9 mouse cellular contexts compared by ENCODE assay signal in genomic region chr6:48725476-48725875, GRCm38 (mm10). TPM values are rescaled to one million over a fixed set of nuclear protein-coding genes. Genes with fewer than 3 reads are reported as not detected.
DNase-seq lines count a peak whose midpoint lies in the region; ATAC-seq and TF ChIP-seq lines count a peak whose summit lies in the region.
"Had no signal": no experiment of that assay in that cellular context is flagged by ENCODE, and none has a peak within 500 bp of the region (broad histone marks: within the 10 kb centered on the region; RNA-seq: fewer than 3 reads in every experiment).

No protein-coding gene starts in this region.

- H3K36me3 ChIP-seq in intestine, embryonic 14.5 days (ENCODE audit: control insufficient read depth, insufficient read depth, low read length) = no peaks in the 10 kb centered on the region
- no peaks in the 10 kb centered on the region for H3K36me3 ChIP-seq in intestine, postnatal 0 days (ENCODE audit: control insufficient read depth, insufficient read depth)
- no peaks in the 10 kb centered on the region for H3K36me3 ChIP-seq in kidney, adult 2 months (ENCODE audit: control insufficient read depth, insufficient read depth, low read length)

- no peak for TF ChIP-seq CTCF in intestine, postnatal 0 days (IDR thresholded peaks at IDR 0.05; ENCODE audit: low read depth)
- TF ChIP-seq CTCF in brain, embryonic 14.5 days (IDR thresholded peaks at IDR 0.05; ENCODE audit: borderline replicate concordance, extremely low read depth, insufficient read depth, insufficient read length) = no peak
- TF ChIP-seq CTCF in kidney, adult 2 months (conservative IDR thresholded peaks at IDR 0.05; ENCODE audit: insufficient read depth, insufficient read length, low read depth, low read length) = no peak

- no peak for TF ChIP-seq POLR2A in brain, embryonic 14.5 days (IDR thresholded peaks at IDR 0.05; ENCODE audit: borderline replicate concordance, extremely low read depth, insufficient read depth, insufficient read length, poor library complexity, severe bottlenecking)
- TF ChIP-seq POLR2A in kidney, adult 2 months (IDR thresholded peaks at IDR 0.05; ENCODE audit: low read depth, low read length) = no peak

- H3K4me1 ChIP-seq in intestine, embryonic 14.5 days (replicated peaks; ENCODE audit: control insufficient read depth, insufficient read depth, low read length) = peaks cover 10% of the 10 kb centered on the region
- no peaks in the 10 kb centered on the region for H3K4me1 ChIP-seq in intestine, postnatal 0 days (replicated peaks; ENCODE audit: control insufficient read depth, insufficient read depth, low read length)
- peaks cover 5% of the 10 kb centered on the region; the same call in 1 of the 2 replicates for H3K4me1 ChIP-seq in kidney, adult 2 months (ENCODE audit: control insufficient read depth, insufficient read depth, low read length)

- H3K27ac ChIP-seq in intestine, embryonic 14.5 days (ENCODE audit: low read depth) = no peak overlapping the region
- no peak overlapping the region for H3K27ac ChIP-seq in intestine, postnatal 0 days (ENCODE audit: low read depth, low read length)
- H3K27ac ChIP-seq in kidney, adult 2 months (ENCODE audit: insufficient read depth, low read depth, low read length) = peak overlapping the region; percentile 89
- H3K27ac ChIP-seq: left cerebral cortex, adult 2 months had no signal

- no peaks in the 10 kb centered on the region for H3K27me3 ChIP-seq in intestine, embryonic 14.5 days (replicated peaks; ENCODE audit: control insufficient read depth, insufficient read depth, low read length)
- H3K27me3 ChIP-seq in intestine, postnatal 0 days (replicated peaks; ENCODE audit: control insufficient read depth, insufficient read depth, low read length) = no peaks in the 10 kb centered on the region
- H3K27me3 ChIP-seq in kidney, adult 2 months (replicated peaks; ENCODE audit: control insufficient read depth, insufficient read depth, low read length) = no peaks in the 10 kb centered on the region

- H3K9ac ChIP-seq in intestine, embryonic 14.5 days (ENCODE audit: low read length) = no peak overlapping the region
- no peak overlapping the region for H3K9ac ChIP-seq in intestine, postnatal 0 days (ENCODE audit: low read depth, low read length)

- DNase-seq in intestine, embryonic 14.5 days (ENCODE audit: low spot score) = no peak
- peak; percentile 70 for DNase-seq in brain, embryonic 14.5 days (ENCODE audit: low read depth)
- DNase-seq in kidney, adult 2 months = peak; percentile 96
- peak; percentile 82 to 86 for DNase-seq in natural killer cell, adult 2 months (ENCODE audit: low spot score in 2 of 2)
- no peak for DNase-seq in ovary, postnatal 36 days (ENCODE audit: low spot score)

- WGBS in intestine, embryonic 14.5 days = 0% methylated on average over 1 of the region's 1 CpGs
- 0% methylated on average over 1 of the region's 1 CpGs for WGBS in intestine, postnatal 0 days
- WGBS in kidney, adult 2 months = 0% methylated on average over 1 of the region's 1 CpGs

- no peak overlapping the region for H3K4me3 ChIP-seq in intestine, embryonic 14.5 days (ENCODE audit: low read depth, low read length)
- H3K4me3 ChIP-seq in intestine, postnatal 0 days (ENCODE audit: low read depth, low read length) = no peak overlapping the region
- no peak overlapping the region for H3K4me3 ChIP-seq in kidney, adult 2 months (ENCODE audit: insufficient read depth, low read depth, low read length)
- H3K4me3 ChIP-seq: left cerebral cortex, adult 2 months had no signal

- H3K9me3 ChIP-seq in intestine, embryonic 14.5 days (ENCODE audit: control insufficient read depth, low read length) = no peaks in the 10 kb centered on the region
- H3K9me3 ChIP-seq in intestine, postnatal 0 days (ENCODE audit: control insufficient read depth) = no peaks in the 10 kb centered on the region

- peak; percentile 40; the same call in 1 of the 2 replicates for ATAC-seq in intestine, embryonic 14.5 days (replicated peaks; ENCODE audit: low FRiP score, low TSS enrichment, low read depth)
- ATAC-seq in intestine, postnatal 0 days = no peak
- ATAC-seq in CD4-positive, CD25-positive, alpha-beta regulatory T cell, adult 4 months = peak; percentile 70
- no peak for ATAC-seq in erythroblast, adult 5-6 weeks (replicated peaks; ENCODE audit: low FRiP score, poor library complexity, severe bottlenecking)

- H3K4me2 ChIP-seq in intestine, embryonic 14.5 days (ENCODE audit: low read length) = no peak overlapping the region
- no peak overlapping the region for H3K4me2 ChIP-seq in intestine, postnatal 0 days (replicated peaks; ENCODE audit: low read depth)

RNA-seq across cellular contexts. Expression of gene Gimap7, which starts 7.1 kb away (rescaled TPM):
- 0.14 and 0.16 TPM in 2 replicates for polyA plus RNA-seq in intestine, embryonic 14.5 days (2014; fragmentation: Nextera tagmentation; extraction: Ambion mirVana)
- polyA plus RNA-seq in intestine, postnatal 0 days (2015; fragmentation: Nextera tagmentation; extraction: Ambion mirVana) = 0.09 and 0.16 TPM in 2 replicates
- polyA plus RNA-seq in CD4-positive, CD25-positive, alpha-beta regulatory T cell, adult 4 months (2017; shearing (Covaris generic)) = 100 to 1,000 TPM; 600 to 617 TPM
- polyA plus RNA-seq in brain, embryonic 14.5 days (2012; rRNA removed) = not detected in 2 replicates
- polyA plus RNA-seq in kidney, adult 2 months (2012; rRNA removed) = 0.20 and 0.97 TPM in 2 replicates
- not detected in 2 replicates for total RNA-seq in erythroblast, adult 5-6 weeks (2015; ENCODE audit: low replicate concordance)
- 2.6 TPM in 1 of 2 replicates, not detected in the other for total RNA-seq in erythroblast, adult 5-6 weeks (2017; ENCODE audit: low replicate concordance)
- total RNA-seq: left cerebral cortex, adult 2 months had no signal

RNA-seq across cellular contexts. Expression of gene Gm28053, which starts 7.1 kb away (rescaled TPM):
- 1.4 and 4.9 TPM in 2 replicates for polyA plus RNA-seq in intestine, embryonic 14.5 days (2014; fragmentation: Nextera tagmentation; extraction: Ambion mirVana)
- 1.3 and 2.3 TPM in 2 replicates for polyA plus RNA-seq in intestine, postnatal 0 days (2015; fragmentation: Nextera tagmentation; extraction: Ambion mirVana)
- polyA plus RNA-seq in CD4-positive, CD25-positive, alpha-beta regulatory T cell, adult 4 months (2017; shearing (Covaris generic)) = 10 to 100 TPM; 62.5 to 69.5 TPM
- 0.40 TPM in 1 of 2 replicates, not detected in the other for polyA plus RNA-seq in brain, embryonic 14.5 days (2012; rRNA removed)
- polyA plus RNA-seq in kidney, adult 2 months (2012; rRNA removed) = not detected in 2 replicates
- not detected in 2 replicates for total RNA-seq in erythroblast, adult 5-6 weeks (2015; ENCODE audit: low replicate concordance)
- 1.8 TPM in 1 of 2 replicates, not detected in the other for total RNA-seq in erythroblast, adult 5-6 weeks (2017; ENCODE audit: low replicate concordance)

RNA-seq across cellular contexts. Expression of gene Gimap1, which starts 13.4 kb away (rescaled TPM):
- polyA plus RNA-seq in intestine, embryonic 14.5 days (2014; fragmentation: Nextera tagmentation; extraction: Ambion mirVana) = 21.0 and 23.8 TPM in 2 replicates
- polyA plus RNA-seq in intestine, postnatal 0 days (2015; fragmentation: Nextera tagmentation; extraction: Ambion mirVana) = 15.2 and 17.8 TPM in 2 replicates
- polyA plus RNA-seq in CD4-positive, CD25-positive, alpha-beta regulatory T cell, adult 4 months (2017; shearing (Covaris generic)) = 100 to 1,000 TPM; 342 to 402 TPM
- 1.0 and 2.2 TPM in 2 replicates for polyA plus RNA-seq in brain, embryonic 14.5 days (2012; rRNA removed)
- polyA plus RNA-seq in kidney, adult 2 months (2012; rRNA removed) = 8.3 and 10.0 TPM in 2 replicates
- total RNA-seq in erythroblast, adult 5-6 weeks (2015; ENCODE audit: low replicate concordance) = 5.0 TPM in 1 of 2 replicates, not detected in the other
- 0.17 and 1.1 TPM in 2 replicates for total RNA-seq in erythroblast, adult 5-6 weeks (2017; ENCODE audit: low replicate concordance)

RNA-seq across cellular contexts. Expression of gene Gimap6, which starts 17.5 kb away (rescaled TPM):
- 22.8 and 24.3 TPM in 2 replicates for polyA plus RNA-seq in intestine, embryonic 14.5 days (2014; fragmentation: Nextera tagmentation; extraction: Ambion mirVana)
- polyA plus RNA-seq in intestine, postnatal 0 days (2015; fragmentation: Nextera tagmentation; extraction: Ambion mirVana) = 13.6 and 15.8 TPM in 2 replicates
- 1,000 to 10,000 TPM; 1,247 to 1,551 TPM for polyA plus RNA-seq in CD4-positive, CD25-positive, alpha-beta regulatory T cell, adult 4 months (2017; shearing (Covaris generic))
- polyA plus RNA-seq in brain, embryonic 14.5 days (2012; rRNA removed) = 3.5 and 5.2 TPM in 2 replicates
- 14.2 and 24.0 TPM in 2 replicates for polyA plus RNA-seq in kidney, adult 2 months (2012; rRNA removed)
- 0.58 and 6.5 TPM in 2 replicates for total RNA-seq in erythroblast, adult 5-6 weeks (2015; ENCODE audit: low replicate concordance)
- total RNA-seq in erythroblast, adult 5-6 weeks (2017; ENCODE audit: low replicate concordance) = 4.2 and 7.2 TPM in 2 replicates

RNA-seq across cellular contexts. Expression of gene Gimap5, which starts 20.5 kb away (rescaled TPM):
- polyA plus RNA-seq in intestine, embryonic 14.5 days (2014; fragmentation: Nextera tagmentation; extraction: Ambion mirVana) = 9.0 and 10.7 TPM in 2 replicates
- 8.4 and 10.6 TPM in 2 replicates for polyA plus RNA-seq in intestine, postnatal 0 days (2015; fragmentation: Nextera tagmentation; extraction: Ambion mirVana)
- polyA plus RNA-seq in CD4-positive, CD25-positive, alpha-beta regulatory T cell, adult 4 months (2017; shearing (Covaris generic)) = 100 to 1,000 TPM; 196 to 256 TPM
- 0.87 and 1.2 TPM in 2 replicates for polyA plus RNA-seq in brain, embryonic 14.5 days (2012; rRNA removed)
- polyA plus RNA-seq in kidney, adult 2 months (2012; rRNA removed) = 16.2 and 19.6 TPM in 2 replicates
- total RNA-seq in erythroblast, adult 5-6 weeks (2015; ENCODE audit: low replicate concordance) = 4.4 TPM in 1 of 2 replicates, not detected in the other
- total RNA-seq in erythroblast, adult 5-6 weeks (2017; ENCODE audit: low replicate concordance) = 2.6 and 6.8 TPM in 2 replicates

Comparison
In these comparisons a context has a peak if more than half of its experiments do, and no peak if none do; other contexts are left out.
1. ATAC-seq: peak in intestine, embryonic 14.5 days (single experiment) and CD4-positive, CD25-positive, alpha-beta regulatory T cell, adult 4 months (single experiment); none in intestine, postnatal 0 days (single experiment) and erythroblast, adult 5-6 weeks (single experiment).
2. DNase-seq: peak in brain, embryonic 14.5 days (single experiment), kidney, adult 2 months (single experiment) and natural killer cell, adult 2 months (2 of 2); none in intestine, embryonic 14.5 days (single experiment) and ovary, postnatal 36 days (single experiment).
3. RNA of gene Gimap7, which starts 7.1 kb away (polyA plus RNA-seq): 600 to 617 TPM in CD4-positive, CD25-positive, alpha-beta regulatory T cell, adult 4 months; 0.20 to 0.97 TPM in kidney, adult 2 months, 0.14 to 0.16 TPM in intestine, embryonic 14.5 days, 0.09 to 0.16 TPM in intestine, postnatal 0 days and not detected in brain, embryonic 14.5 days; every median in the first group is over 100 times any median in the second.
4. RNA of gene Gm28053, which starts 7.1 kb away (polyA plus RNA-seq): 62.5 to 69.5 TPM in CD4-positive, CD25-positive, alpha-beta regulatory T cell, adult 4 months; 1.4 to 4.9 TPM in intestine, embryonic 14.5 days, 1.3 to 2.3 TPM in intestine, postnatal 0 days, 0.40 TPM in brain, embryonic 14.5 days and not detected in kidney, adult 2 months; every median in the first group is over 10 times any median in the second.
5. RNA of gene Gimap1, which starts 13.4 kb away (polyA plus RNA-seq): 342 to 402 TPM in CD4-positive, CD25-positive, alpha-beta regulatory T cell, adult 4 months; 21.0 to 23.8 TPM in intestine, embryonic 14.5 days, 15.2 to 17.8 TPM in intestine, postnatal 0 days, 8.3 to 10.0 TPM in kidney, adult 2 months and 1.0 to 2.2 TPM in brain, embryonic 14.5 days; every median in the first group is over 10 times any median in the second.